Mouse (Mus musculus) heart, postnatal 36 days (tissue): ENCODE measurements at regions not wholly inside any gene's neighbourhood (a gene's known extent, or its start where the extent isn't known, plus 50 kb on each side); places are given as distances from the start of the nearest gene placed in this dataset.
A peak's percentile ranks its signal among the peaks of the same experiment; 100 is the strongest.
"Not testable (repeated sequence)": the region's sequence is repeated elsewhere in the genome, so short reads cannot be mapped to it uniquely, and the experiment has no call there.

Source experiments
- DNase-seq, 2 experiments: peaks; one replicate each; pipeline ENCODE4 v3.0.0; 2021 to 2022
- intact Hi-C: fragments of 180-260 bp; cut with DNase I; formaldehyde crosslinking; loops from one replicate; pipeline ENCODE4 v1.15.1; 2025

- no peak for DNase-seq
- intact Hi-C loops, result no loop called here
These were observed 85.6 kb downstream of the Gxylt1 start for GRCm38 (mm10) chr15:93189266-93189855.

- no peak for DNase-seq
- intact Hi-C loops, result no loop called here
These were observed 98.8 kb downstream of the Gxylt1 start for GRCm38 (mm10) chr15:93176221-93176620.

GRCm38 (mm10) chr15:93168784-93169183, 106.2 kb downstream of the Gxylt1 start:
- DNase-seq, result no peak

GRCm38 (mm10) chr15:93167451-93167850, 107.5 kb downstream of the Gxylt1 start:
- no peak for DNase-seq
- intact Hi-C loops, result no loop called here

More at GRCm38 (mm10) chr15:93168784-93169183, 106.2 kb downstream of the Gxylt1 start:
- intact Hi-C loops, result no loop called here

GRCm38 (mm10) chr15:93161924-93162910, 112.8 kb downstream of the Gxylt1 start:
- intact Hi-C loops, result no loop called here
- DNase-seq, result no peak

GRCm38 (mm10) chr15:93161329-93161728, 113.7 kb downstream of the Gxylt1 start:
- intact Hi-C loops, result no loop called here

GRCm38 (mm10) chr15:93155756-93156155, 119.2 kb downstream of the Gxylt1 start:
- no peak for DNase-seq
- intact Hi-C loops, result no loop called here

More at GRCm38 (mm10) chr15:93161329-93161728, 113.7 kb downstream of the Gxylt1 start:
- no peak for DNase-seq

GRCm38 (mm10) chr15:93154022-93154421, 121.0 kb downstream of the Gxylt1 start:
- no peak for DNase-seq
- intact Hi-C loops, result no loop called here

- intact Hi-C loops, result no loop called here
These were observed 130.1 kb downstream of the Gxylt1 start for GRCm38 (mm10) chr15:93144899-93145298.

GRCm38 (mm10) chr15:93144264-93144663, 130.7 kb downstream of the Gxylt1 start:
- intact Hi-C loops, result no loop called here
- no peak for DNase-seq

More at GRCm38 (mm10) chr15:93144899-93145298, 130.1 kb downstream of the Gxylt1 start:
- no peak for DNase-seq

- no peak for DNase-seq
- intact Hi-C loops, result no loop called here
These were observed 141.6 kb downstream of the Gxylt1 start for GRCm38 (mm10) chr15:93133379-93133778.

- intact Hi-C loops, result no loop called here
- DNase-seq, result no peak
These were observed 143.9 kb downstream of the Gxylt1 start for GRCm38 (mm10) chr15:93131056-93131455.

GRCm38 (mm10) chr15:93125261-93125660, 149.7 kb downstream of the Gxylt1 start:
- intact Hi-C loops, result no loop called here
- DNase-seq, result no peak

- no peak for DNase-seq
- intact Hi-C loops, result no loop called here
These were observed 153.8 kb downstream of the Gxylt1 start for GRCm38 (mm10) chr15:93121156-93121555.

GRCm38 (mm10) chr15:93117806-93118205, 157.2 kb downstream of the Gxylt1 start:
- intact Hi-C loops, DNase-seq: not testable (repeated sequence)

GRCm38 (mm10) chr15:93115674-93116102, 159.3 kb downstream of the Gxylt1 start:
- DNase-seq, result peak; percentile 3 to 4
- intact Hi-C loops, result no loop called here

- no peak for DNase-seq
- intact Hi-C loops, result no loop called here
These were observed 170.0 kb downstream of the Gxylt1 start for GRCm38 (mm10) chr15:93104936-93105335.

GRCm38 (mm10) chr15:93103426-93103825, 171.6 kb downstream of the Gxylt1 start:
- DNase-seq, result peak in 1 of 2 experiments; percentile 7

GRCm38 (mm10) chr15:93101881-93102280, 173.1 kb downstream of the Gxylt1 start:
- intact Hi-C loops, result no loop called here
- DNase-seq, result no peak

More at GRCm38 (mm10) chr15:93103426-93103825, 171.6 kb downstream of the Gxylt1 start:
- intact Hi-C loops, result no loop called here

- DNase-seq, result no peak
- intact Hi-C loops, result no loop called here
These were observed 174.1 kb downstream of the Gxylt1 start for GRCm38 (mm10) chr15:93100837-93101236.

- no peak for DNase-seq
- intact Hi-C loops, result no loop called here
These were observed 175.1 kb downstream of the Gxylt1 start for GRCm38 (mm10) chr15:93099840-93100239.
